Mouse (Mus musculus) testis, adult 2 months (tissue): ENCODE results near the gene Gnaq. TPM values are rescaled to one million over a fixed set of nuclear protein-coding genes. Genes with fewer than 3 reads are reported as not detected.

Experiments used
- H3K27ac ChIP-seq: fragments of 200-500 bp; 2 replicates; pipeline ENCODE4 v1.5.1; 2012; ENCODE audit warnings: low read depth, low read length; ENCODE audit not compliant: control insufficient read depth, insufficient read depth
- H3K27me3 ChIP-seq: fragments of 200-500 bp; 2 replicates; pipeline ENCODE4 v1.6.1; 2012; ENCODE audit warnings: mild to moderate bottlenecking, low read length, moderate library complexity; ENCODE audit not compliant: control insufficient read depth, insufficient read depth
- H3K36me3 ChIP-seq: fragments of 200-500 bp; 2 replicates; pipeline ENCODE4 v1.6.1; 2012; ENCODE audit warnings: mild to moderate bottlenecking, low read length; ENCODE audit not compliant: control insufficient read depth, insufficient read depth
- H3K4me1 ChIP-seq: fragments of 200-500 bp; 2 replicates; pipeline ENCODE4 v1.6.1; 2012; ENCODE audit warnings: low read length; ENCODE audit not compliant: control insufficient read depth, insufficient read depth
- H3K4me3 ChIP-seq: fragments of 200-500 bp; 2 replicates; pipeline ENCODE4 v1.5.1; 2012; ENCODE audit warnings: low read depth, mild to moderate bottlenecking, low read length, moderate library complexity, mixed read lengths; ENCODE audit not compliant: control insufficient read depth
- CTCF ChIP-seq: fragments of 200-500 bp; IDR thresholded peaks from 2 replicates; pipeline ENCODE4 v1.5.1; 2012; ENCODE audit warnings: low read depth, mild to moderate bottlenecking, inconsistent platforms, low read length, moderate library complexity; ENCODE audit not compliant: control insufficient read depth, insufficient read depth, insufficient replicate concordance
- POLR2A ChIP-seq: fragments of 200-500 bp; IDR thresholded peaks from 2 replicates; pipeline ENCODE4 v1.6.1; 2012; ENCODE audit warnings: low read depth, mild to moderate bottlenecking, inconsistent platforms, low read length, moderate library complexity; ENCODE audit not compliant: control insufficient read depth
- polyA plus RNA-seq: library from polyadenylated mRNA; depleted of rRNA; stranded (reverse); fragments of >200 nt; gene quantifications from 2 replicates; pipeline ENCODE4 v1.2.3, GENCODE M21; 2012

Gnaq gene
- polyA plus RNA-seq, 1 experiment, result 5.5 TPM

DNA sequence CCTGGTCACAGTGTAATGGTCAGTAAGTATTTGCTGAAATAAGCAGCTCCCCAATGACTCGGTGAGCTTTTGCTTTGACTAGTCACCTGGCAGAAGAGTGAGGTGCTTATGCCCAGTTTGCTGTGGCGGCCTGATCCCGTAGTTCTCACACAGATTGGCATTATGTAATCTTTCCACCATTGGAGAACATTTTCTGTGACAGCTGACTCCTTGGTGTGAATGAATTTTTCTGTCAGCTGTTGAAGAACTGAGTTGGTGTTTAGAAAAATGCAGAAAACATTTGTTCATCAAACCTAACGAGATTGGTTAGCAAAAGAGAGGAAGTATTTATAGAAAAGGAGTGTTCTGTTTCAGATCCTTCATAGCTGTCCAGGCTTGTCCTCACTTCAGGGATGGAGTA is 34.6 kb downstream of the Gnaq start:
- H3K4me1 ChIP-seq, result no peaks in the 10 kb centered on the region
- TF ChIP-seq CTCF, result no peak
- no peak for TF ChIP-seq POLR2A
- no peaks in the 10 kb centered on the region for H3K36me3 ChIP-seq
- H3K4me3 ChIP-seq, result no peak overlapping the region
- no peaks in the 10 kb centered on the region for H3K27me3 ChIP-seq
- H3K27ac ChIP-seq, result no peak overlapping the region

DNA sequence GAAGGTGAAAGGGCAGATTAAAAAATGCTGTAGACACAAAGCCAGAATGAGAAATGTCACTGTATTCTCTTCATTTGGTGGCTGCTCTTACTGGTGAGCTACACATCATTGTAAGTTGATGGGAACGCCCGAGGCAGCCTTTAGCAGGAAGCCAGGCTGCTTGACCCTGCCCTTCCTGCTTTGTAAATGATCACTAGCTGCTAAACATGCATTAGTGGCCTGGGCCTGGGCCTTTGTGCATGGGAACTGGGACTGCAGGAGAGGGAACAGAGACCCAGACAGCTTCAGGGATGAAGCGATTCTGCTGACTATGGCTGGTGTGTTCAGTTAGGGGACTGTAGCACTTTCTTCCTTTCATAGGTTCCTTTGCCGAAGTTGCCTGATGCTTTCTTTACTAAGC is 35.6 kb downstream of the Gnaq start:
- Histone ChIP-seq H3K27ac (no peak overlapping the region), H3K4me1 (no peaks in the 10 kb centered on the region)

GRCm38 (mm10) chr19:16168653-16169198 is 36.1 kb downstream of the Gnaq start:
- no peaks in the 10 kb centered on the region for H3K4me1 ChIP-seq
- no peak overlapping the region for H3K4me3 ChIP-seq
- H3K27ac ChIP-seq, result no peak overlapping the region
- H3K27me3 ChIP-seq, result no peaks in the 10 kb centered on the region
- no peaks in the 10 kb centered on the region for H3K36me3 ChIP-seq
- TF ChIP-seq CTCF (no peak), POLR2A (no peak)

More for the DNA sequence above, 35.6 kb downstream of the Gnaq start:
- H3K4me3 ChIP-seq, result no peak overlapping the region
- no peak for TF ChIP-seq POLR2A
- TF ChIP-seq CTCF, result no peak
- no peaks in the 10 kb centered on the region for H3K27me3 ChIP-seq
- H3K36me3 ChIP-seq, result no peaks in the 10 kb centered on the region

DNA sequence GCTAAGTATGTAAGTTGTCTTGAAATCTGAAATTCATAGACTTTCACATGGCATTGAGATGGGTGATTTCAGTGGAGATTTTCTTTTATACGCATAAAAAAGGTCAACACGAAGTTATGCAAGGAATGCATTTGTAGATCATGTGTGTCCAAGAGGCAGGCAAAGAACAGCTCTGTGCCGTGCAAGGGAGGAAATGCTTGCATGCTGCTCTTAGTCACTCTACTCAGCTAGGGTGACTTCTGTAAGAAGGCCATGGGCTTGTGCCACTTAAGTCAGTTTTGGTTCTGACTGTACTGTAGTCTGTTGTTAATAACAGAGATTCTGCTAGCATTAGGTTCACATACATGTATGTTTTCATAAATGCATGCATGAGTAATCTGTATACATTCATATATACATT is 38.1 kb downstream of the Gnaq start:
- Histone ChIP-seq H3K4me3 (no peak overlapping the region), H3K36me3 (no peaks in the 10 kb centered on the region), H3K27ac (no peak overlapping the region), H3K4me1 (no peaks in the 10 kb centered on the region), H3K27me3 (no peaks in the 10 kb centered on the region)
- no peak for TF ChIP-seq CTCF
- TF ChIP-seq POLR2A, result no peak

DNA sequence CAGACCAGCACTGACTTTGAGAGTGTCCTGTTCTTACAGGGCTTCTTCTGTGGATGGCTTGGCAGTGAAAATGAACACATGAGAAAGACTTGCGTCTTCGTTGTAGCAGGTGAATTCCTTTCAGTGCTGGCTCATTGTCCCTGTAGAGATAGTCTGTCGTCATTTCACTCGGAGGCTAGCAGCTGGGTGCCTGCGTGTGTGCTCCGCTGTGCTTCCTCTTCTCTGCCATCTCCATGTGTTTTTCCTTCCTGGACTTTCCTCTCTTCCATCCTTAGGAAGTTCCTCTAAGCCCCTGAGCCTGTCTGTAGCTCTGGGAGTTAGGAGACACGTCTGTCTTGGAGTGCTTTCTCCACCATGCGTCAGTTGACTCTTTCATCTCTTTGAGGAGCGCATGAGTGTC is 41.1 kb downstream of the Gnaq start:
- no peaks in the 10 kb centered on the region for H3K27me3 ChIP-seq
- TF ChIP-seq CTCF (no peak), POLR2A (no peak)
- no peak overlapping the region for H3K27ac ChIP-seq
- no peaks in the 10 kb centered on the region for H3K36me3 ChIP-seq
- H3K4me1 ChIP-seq, result no peaks in the 10 kb centered on the region
- H3K4me3 ChIP-seq, result no peak overlapping the region

- Histone ChIP-seq H3K27me3 (no peaks in the 10 kb centered on the region), H3K4me3 (no peak overlapping the region), H3K27ac (no peak overlapping the region), H3K4me1 (no peaks in the 10 kb centered on the region), H3K36me3 (no peaks in the 10 kb centered on the region)
- TF ChIP-seq CTCF (no peak), POLR2A (no peak)
Observed at GRCm38 (mm10) chr19:16176426-16176825, 43.8 kb downstream of the Gnaq start.

DNA sequence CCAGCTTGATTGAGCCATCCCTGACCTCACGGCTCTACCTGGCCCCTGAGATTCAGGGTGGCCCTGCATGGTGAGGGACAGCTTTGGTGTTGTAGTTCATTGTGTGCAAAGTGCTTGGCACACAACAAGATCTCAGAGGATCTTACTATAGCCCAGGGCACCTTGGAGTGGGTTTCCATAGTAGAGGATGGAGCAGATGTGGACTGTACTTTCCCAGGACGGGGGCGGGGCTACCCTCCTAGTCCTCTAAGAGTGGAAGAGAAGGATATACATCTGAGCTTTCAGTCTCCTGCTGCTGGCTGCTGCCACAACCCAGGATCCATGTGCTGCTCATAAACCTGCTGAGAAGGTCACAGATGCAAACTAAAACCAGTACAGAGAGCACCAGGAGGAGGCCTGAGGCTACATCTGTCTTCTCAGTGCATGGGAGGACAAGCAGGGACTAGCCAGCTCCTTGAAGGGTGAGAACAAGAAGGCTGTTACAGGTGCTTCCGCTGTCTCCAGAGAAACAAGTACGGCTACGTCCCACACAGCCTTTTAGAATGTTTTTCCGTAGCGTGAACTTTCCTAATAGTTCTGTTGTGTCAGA is 44.6 kb downstream of the Gnaq start:
- TF ChIP-seq POLR2A (no peak), CTCF (no peak)
- Histone ChIP-seq H3K4me3 (no peak overlapping the region), H3K4me1 (no peaks in the 10 kb centered on the region), H3K27ac (no peak overlapping the region), H3K36me3 (no peaks in the 10 kb centered on the region), H3K27me3 (no peaks in the 10 kb centered on the region)

GRCm38 (mm10) chr19:16181258-16181657 is 48.6 kb downstream of the Gnaq start:
- H3K36me3 ChIP-seq, result no peaks in the 10 kb centered on the region
- no peaks in the 10 kb centered on the region for H3K4me1 ChIP-seq
- no peaks in the 10 kb centered on the region for H3K27me3 ChIP-seq
- TF ChIP-seq CTCF (no peak), POLR2A (no peak)
- H3K4me3 ChIP-seq, result no peak overlapping the region
- H3K27ac ChIP-seq, result no peak overlapping the region
